Mouse (Mus musculus) lung, postnatal 0 days (tissue): ENCODE measurements around the gene Zfp710.

Experiments used
- CTCF ChIP-seq: IDR thresholded peaks from 2 replicates; pipeline ENCODE4 v1.5.1; 2016; ENCODE audit warnings: antibody characterized with exemption, mild to moderate bottlenecking
- EP300 ChIP-seq: IDR thresholded peaks from 2 replicates; pipeline ENCODE4 v1.6.1; 2016; ENCODE audit warnings: antibody characterized with exemption, mild to moderate bottlenecking, control low read depth

- no peak for TF ChIP-seq CTCF
- TF ChIP-seq EP300, result 0 out of 2 replicates have a peak, but pooled peaks have one; percentile 18
Observed at GRCm38 (mm10) chr7:80066675-80067455, 42.3 kb downstream of the Zfp710 start.
